Mouse (Mus musculus) urinary bladder, postnatal 14 days (tissue): ENCODE measurements at regions not wholly inside any gene's neighbourhood (a gene's known extent, or its start where the extent isn't known, plus 50 kb on each side); places are given as distances from the start of the nearest gene placed in this dataset.

Source experiments
- DNase-seq: peaks from one replicate; pipeline ENCODE4 v3.0.0; 2021; ENCODE audit warnings: low spot score

DNA sequence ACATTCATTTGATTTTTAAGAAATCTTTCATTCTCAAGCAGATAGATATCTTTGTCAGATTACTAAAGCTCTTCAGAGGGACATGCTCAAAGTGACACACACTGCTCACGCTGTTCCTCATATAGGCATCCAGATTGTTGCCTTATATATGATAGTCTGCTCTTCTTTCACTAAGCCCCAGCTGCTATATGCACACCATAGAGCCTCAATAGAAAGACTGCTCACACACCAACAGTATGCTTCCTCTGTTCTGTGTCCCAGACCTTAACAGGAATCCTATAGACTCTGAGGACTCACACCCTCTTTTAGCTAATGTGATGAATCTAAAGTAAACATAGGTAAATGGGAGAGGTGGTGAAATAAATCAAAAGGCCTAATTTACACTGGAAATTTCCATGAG, 561.8 kb downstream of the Smarca1 start:
- no peak for DNase-seq

DNA sequence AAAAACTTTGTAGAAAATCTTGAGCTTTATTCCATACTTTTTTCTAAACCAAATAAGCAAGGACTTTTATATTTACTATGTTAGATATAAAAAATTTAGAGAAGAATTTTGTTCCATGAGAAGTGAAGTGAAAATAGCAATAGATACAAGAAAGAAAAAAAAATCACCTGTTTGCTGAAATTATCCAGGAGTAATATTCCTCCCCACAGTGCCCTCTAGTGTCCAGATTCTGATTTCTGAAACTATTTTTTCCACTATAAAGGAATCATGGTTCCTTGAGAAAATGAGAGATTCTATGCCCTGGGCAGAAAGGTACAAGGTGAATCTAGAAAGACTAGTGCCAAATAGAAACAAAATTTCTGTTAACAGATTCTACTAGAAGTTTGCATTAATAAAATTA, 564.0 kb downstream of the Smarca1 start:
- DNase-seq, result no peak

DNA sequence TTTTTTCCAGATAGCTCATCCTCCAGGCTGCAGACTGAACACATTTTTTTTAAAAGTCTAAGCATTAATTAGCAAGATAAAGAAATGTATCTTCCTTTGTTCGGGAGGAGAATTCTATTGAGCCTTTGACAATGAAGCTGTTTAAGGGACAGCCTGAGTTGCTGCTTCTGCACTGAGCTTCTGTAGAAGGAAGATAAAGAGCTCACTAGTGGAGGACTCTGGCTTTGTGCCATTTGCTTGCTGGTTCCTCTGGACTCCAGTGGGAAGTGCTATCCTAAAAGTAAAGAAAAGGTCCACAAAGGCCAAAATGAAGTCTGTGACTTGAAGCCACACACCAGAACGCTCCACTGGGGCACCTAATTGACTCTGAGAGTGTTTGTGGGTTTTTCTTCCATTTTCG, 577.0 kb downstream of the Smarca1 start:
- DNase-seq, result no peak

DNA sequence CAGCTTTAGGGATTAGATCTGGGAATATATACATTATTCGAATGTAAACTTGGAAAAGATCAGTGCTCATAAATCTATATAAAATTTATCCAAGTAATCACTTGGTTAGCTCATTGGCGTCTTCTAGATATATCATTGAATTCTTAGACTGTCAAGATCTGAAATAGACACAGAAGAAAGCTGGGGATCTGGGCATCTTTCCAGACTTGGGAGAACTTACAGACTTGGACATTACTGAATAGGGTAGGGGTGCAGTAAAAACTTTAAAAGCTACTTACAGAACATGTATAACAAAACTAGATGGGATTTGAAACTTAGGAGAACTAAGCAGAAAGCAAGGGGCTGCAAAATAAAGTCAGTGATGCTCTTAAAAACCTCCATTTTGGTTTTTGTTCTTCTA, 585.6 kb downstream of the Smarca1 start:
- DNase-seq, result no peak

DNA sequence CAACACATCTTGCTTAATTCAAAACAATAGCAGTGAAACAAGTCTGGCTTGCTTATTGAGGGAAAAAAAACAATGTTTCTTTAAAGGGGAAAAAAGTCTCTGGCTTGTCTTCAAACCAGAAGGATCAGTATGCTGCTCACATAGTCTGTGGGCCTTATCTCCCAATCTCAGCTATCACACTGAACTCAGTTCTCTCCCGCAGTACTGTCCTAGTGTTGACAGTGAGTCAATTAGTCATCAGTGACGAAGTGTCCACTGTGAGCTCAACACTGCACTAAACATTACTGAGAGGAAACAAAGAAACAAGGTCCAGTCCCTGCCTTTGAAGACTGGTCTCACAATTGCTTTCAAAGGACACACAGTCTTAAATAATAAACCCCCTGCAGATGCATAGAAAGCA, 589.2 kb downstream of the Smarca1 start:
- no peak for DNase-seq

DNA sequence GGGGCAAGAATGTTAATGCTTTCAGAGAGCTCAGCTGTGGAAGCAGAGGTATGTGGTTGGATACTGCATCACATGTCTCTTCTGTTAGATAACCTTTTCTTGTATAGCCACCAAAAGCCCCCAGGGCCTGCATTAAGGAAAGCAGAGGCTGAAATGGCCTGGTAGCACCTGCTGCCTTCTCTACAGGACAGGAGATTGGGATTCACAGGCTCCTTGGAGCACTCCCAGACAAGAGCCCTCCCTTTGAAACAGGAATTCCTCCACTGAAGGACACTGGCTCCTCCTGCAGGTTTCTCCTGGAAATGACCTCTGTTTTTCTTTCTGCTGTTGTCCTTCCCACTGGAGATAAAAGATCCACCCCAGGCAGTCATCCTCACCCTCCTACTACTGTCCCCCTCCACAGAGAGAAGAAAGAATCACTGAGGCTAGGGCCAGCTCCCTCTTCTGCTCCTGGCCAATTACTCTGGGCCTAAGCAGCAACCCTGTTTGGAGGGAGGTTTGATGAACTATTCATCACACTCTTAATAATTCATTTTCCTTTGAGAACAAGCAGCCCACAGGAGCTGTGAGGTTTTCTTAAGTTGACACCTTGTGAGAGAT, 600.1 kb downstream of the Smarca1 start:
- peak; percentile 4 for DNase-seq
